Mouse (Mus musculus) G1E (cell line): ENCODE data around the gene Tbc1d30. TPM values are rescaled to one million over a fixed set of nuclear protein-coding genes. Genes with fewer than 3 reads are reported as not detected.

ENCODE experiments used
- ATAC-seq: 2 replicates; pipeline ENCODE4 v1.8.0; 2016; ENCODE audit warnings: mild to moderate bottlenecking; ENCODE audit not compliant: insufficient number of reproducible peaks, poor library complexity, low FRiP score, severe bottlenecking; ENCODE audit errors: extremely low read depth
- DNase-seq: peaks from one replicate; pipeline ENCODE4 v3.0.0; 2012; ENCODE audit warnings: low spot score
- H3K27me3 ChIP-seq: 2 replicates; pipeline ENCODE4 v1.6.1; 2012; ENCODE audit warnings: mild to moderate bottlenecking, low read length, inconsistent platforms; ENCODE audit not compliant: insufficient read depth
- H3K36me3 ChIP-seq: replicated peaks from 2 replicates; pipeline ENCODE3; 2012; ENCODE audit warnings: mild to moderate bottlenecking, inconsistent platforms
- H3K4me1 ChIP-seq: 2 replicates; pipeline ENCODE4 v1.6.1; 2012; ENCODE audit warnings: low read depth, low read length, inconsistent platforms, mixed read lengths; ENCODE audit not compliant: insufficient read depth
- H3K4me3 ChIP-seq: 2 replicates; pipeline ENCODE4 v1.5.1; 2012; ENCODE audit warnings: low read depth, mild to moderate bottlenecking, inconsistent platforms, low read length, moderate library complexity, mixed read lengths
- H3K9me3 ChIP-seq: replicated peaks from 2 replicates; pipeline ENCODE4 v1.6.1; 2012; ENCODE audit warnings: inconsistent platforms
- CTCF ChIP-seq: IDR thresholded peaks from 2 replicates; pipeline ENCODE4 v1.5.1; 2012; ENCODE audit warnings: low read depth, low read length, inconsistent platforms, mixed read lengths
- GATA1 ChIP-seq: IDR thresholded peaks from 2 replicates; pipeline ENCODE4 v1.6.1; 2012; ENCODE audit warnings: borderline replicate concordance, low read length, inconsistent platforms, mixed read lengths
- GATA2 ChIP-seq: IDR thresholded peaks from 2 replicates; pipeline ENCODE4 v1.6.1; 2012; ENCODE audit warnings: low read depth, low read length, inconsistent platforms, borderline replicate concordance
- POLR2AphosphoS5 ChIP-seq: IDR thresholded peaks from 2 replicates; pipeline ENCODE4 v1.6.1; 2012; ENCODE audit warnings: low read depth, low read length, inconsistent platforms; ENCODE audit not compliant: insufficient replicate concordance
- TAL1 ChIP-seq: conservative IDR thresholded peaks from 2 replicates; pipeline ENCODE4 v1.6.1; 2012; ENCODE audit warnings: low read depth, low read length, inconsistent platforms, mixed read lengths
- polyA plus RNA-seq: library from polyadenylated mRNA; stranded (reverse); fragments of >175 nt; gene quantifications from 2 replicates; pipeline ENCODE4 v1.2.3, GENCODE M21; 2012
- total RNA-seq, 2 experiments: library from RNA; stranded (forward) in 1 of 2; stranded (reverse) in 1 of 2; fragments of 200-1000 nt in 1 of 2; fragments of >200 nt in 1 of 2; fragmentation: Nextera tagmentation in 1 of 2; gene quantifications; 2 replicates each; pipeline ENCODE4 v1.2.3; 2014 to 2017

Gene Tbc1d30
- total and polyA plus RNA-seq, 3 experiments, result under 0.01 TPM; not detected in 2

DNA sequence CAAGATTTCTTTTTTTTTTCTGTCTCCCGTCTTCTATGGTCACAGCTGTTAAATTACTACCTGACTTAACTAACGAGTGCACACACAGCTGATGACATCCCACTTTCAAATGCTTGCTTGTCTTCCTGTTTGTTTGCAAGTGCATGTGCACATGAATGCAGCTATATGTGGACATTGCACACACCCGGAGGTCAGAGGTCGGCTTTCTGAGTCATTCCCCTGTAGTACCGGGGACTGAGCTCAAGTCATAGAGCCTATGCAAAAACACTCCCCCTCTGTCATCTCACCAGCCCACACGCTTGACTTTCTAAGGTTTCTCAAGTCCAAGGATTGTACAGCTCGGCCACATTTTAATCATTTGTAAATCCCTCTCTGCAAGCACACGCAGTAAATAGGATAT is 80.1 kb downstream of the Tbc1d30 start:
- Histone ChIP-seq H3K4me1 (no peaks in the 10 kb centered on the region), H3K27me3 (no peaks in the 10 kb centered on the region), H3K9me3 (peaks cover 64% of the 10 kb centered on the region), H3K4me3 (no peak overlapping the region), H3K36me3 (no peaks in the 10 kb centered on the region)
- DNase-seq, result no peak
- no peak for TF ChIP-seq POLR2AphosphoS5
- TF ChIP-seq CTCF, result no peak
- no peak for TF ChIP-seq TAL1
- TF ChIP-seq GATA2, result no peak
- no peak for TF ChIP-seq GATA1
- no peak for ATAC-seq

DNA sequence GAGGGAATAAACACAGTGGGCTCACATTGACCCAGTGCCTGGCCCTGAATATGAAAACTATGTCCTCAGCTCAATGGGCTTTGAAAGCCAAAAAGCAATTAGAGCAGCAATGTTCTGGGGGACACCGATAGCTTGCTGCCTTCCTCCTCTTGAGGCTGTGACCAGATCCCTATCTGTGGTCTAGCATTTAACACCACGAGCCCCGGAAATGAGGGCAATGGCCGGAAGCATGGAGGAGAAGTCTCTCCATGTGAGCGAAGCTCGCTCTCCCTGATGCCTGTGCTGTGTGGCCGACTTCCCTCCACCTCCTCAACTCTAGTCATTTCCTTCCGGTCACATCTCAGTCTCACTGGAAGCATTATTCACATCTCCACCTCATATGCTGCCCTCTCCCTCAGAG is 82.3 kb downstream of the Tbc1d30 start:
- DNase-seq (no peak), ATAC-seq (no peak)
- Histone ChIP-seq H3K36me3 (no peaks in the 10 kb centered on the region), H3K4me1 (no peaks in the 10 kb centered on the region), H3K9me3 (peaks cover 60% of the 10 kb centered on the region), H3K4me3 (no peak overlapping the region), H3K27me3 (no peaks in the 10 kb centered on the region)
- TF ChIP-seq GATA1 (no peak), CTCF (no peak), POLR2AphosphoS5 (no peak), TAL1 (no peak), GATA2 (no peak)

DNA sequence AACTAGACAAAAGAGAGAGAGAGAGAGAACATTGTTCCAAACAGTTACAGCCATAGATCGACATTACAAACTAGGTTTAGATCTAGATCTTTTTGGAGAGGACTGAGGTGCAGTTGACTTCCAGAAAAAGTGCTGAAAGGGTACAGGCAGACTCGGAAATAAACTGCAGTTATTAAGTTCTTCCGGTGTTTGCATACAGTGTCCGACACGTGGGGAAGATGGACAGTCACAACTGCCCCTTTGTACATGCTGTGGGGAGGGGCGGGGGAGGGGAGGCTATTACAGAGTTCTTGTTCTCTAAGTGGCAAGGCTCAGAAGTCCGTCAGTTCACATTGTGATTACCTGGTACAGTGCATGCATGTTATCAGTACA is 86.9 kb downstream of the Tbc1d30 start:
- ATAC-seq (no peak), DNase-seq (no peak)
- TF ChIP-seq GATA2 (no peak), CTCF (no peak), TAL1 (no peak), POLR2AphosphoS5 (no peak), GATA1 (no peak)
- H3K4me3 ChIP-seq, result no peak overlapping the region
- H3K36me3 ChIP-seq, result no peaks in the 10 kb centered on the region
- peaks cover 62% of the 10 kb centered on the region for H3K9me3 ChIP-seq
- no peaks in the 10 kb centered on the region for H3K27me3 ChIP-seq
- no peaks in the 10 kb centered on the region for H3K4me1 ChIP-seq

DNA sequence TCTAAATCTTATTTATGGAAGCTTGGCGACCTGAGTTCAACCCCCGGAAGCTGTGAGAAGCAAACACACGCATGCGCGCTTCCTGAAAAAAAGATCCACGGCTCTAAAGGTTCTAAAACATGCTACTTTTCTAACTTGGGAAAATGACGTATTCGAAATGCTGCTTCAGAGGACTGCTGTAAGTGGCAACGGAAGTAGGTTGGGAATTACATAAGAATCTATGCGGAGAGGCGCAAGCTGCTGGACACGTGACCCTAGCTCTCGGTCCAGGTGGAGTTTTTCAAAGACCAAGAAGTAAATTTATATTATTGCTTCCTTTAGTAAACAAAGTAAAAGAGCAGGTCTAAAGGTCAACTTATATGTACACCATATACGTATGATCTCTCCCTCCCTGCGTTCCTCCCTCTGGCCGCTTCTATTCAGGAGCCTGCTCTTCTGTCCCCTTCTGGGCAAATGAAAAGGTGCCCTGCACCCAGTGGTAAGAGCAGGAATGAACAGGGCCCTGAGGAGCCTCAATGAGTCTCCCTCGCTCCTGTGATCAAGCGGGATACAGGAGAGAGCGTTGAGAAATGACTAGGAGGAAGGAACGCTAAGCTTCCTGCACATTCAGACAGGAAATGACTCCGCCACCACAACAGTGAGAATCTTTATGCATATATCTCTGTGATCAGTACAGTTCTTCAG is 87.4 kb downstream of the Tbc1d30 start:
- no peaks in the 10 kb centered on the region for H3K4me1 ChIP-seq
- peaks cover 59% of the 10 kb centered on the region for H3K9me3 ChIP-seq
- no peaks in the 10 kb centered on the region for H3K36me3 ChIP-seq
- DNase-seq (no peak), ATAC-seq (no peak)
- H3K4me3 ChIP-seq, result no peak overlapping the region
- TF ChIP-seq POLR2AphosphoS5 (no peak), GATA2 (no peak), TAL1 (no peak), GATA1 (no peak), CTCF (no peak)
- H3K27me3 ChIP-seq, result no peaks in the 10 kb centered on the region

DNA sequence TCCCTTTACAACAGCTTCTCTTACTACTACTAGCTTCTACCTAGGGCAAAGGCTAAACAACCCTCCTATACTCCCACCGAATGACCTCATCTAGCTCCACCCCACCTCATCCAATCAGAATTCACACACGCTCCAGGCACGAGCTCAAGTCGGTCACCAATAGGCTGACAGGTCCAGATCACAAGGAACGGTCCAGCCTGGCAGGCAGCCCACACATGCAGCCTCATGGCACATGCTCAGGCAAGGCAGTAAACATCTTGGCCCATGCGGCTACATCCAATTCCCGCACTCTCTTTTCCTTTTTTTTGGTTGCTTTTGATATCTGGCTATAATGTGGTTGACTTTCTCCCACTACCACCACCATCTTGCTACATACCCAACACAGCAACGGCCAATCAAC is 88.9 kb downstream of the Tbc1d30 start:
- Histone ChIP-seq H3K4me3 (no peak overlapping the region), H3K9me3 (peaks cover 50% of the 10 kb centered on the region), H3K36me3 (no peaks in the 10 kb centered on the region), H3K27me3 (no peaks in the 10 kb centered on the region), H3K4me1 (no peaks in the 10 kb centered on the region)
- no peak for TF ChIP-seq CTCF
- no peak for TF ChIP-seq TAL1
- TF ChIP-seq GATA1, result no peak
- no peak for TF ChIP-seq GATA2
- DNase-seq (no peak), ATAC-seq (no peak)

DNA sequence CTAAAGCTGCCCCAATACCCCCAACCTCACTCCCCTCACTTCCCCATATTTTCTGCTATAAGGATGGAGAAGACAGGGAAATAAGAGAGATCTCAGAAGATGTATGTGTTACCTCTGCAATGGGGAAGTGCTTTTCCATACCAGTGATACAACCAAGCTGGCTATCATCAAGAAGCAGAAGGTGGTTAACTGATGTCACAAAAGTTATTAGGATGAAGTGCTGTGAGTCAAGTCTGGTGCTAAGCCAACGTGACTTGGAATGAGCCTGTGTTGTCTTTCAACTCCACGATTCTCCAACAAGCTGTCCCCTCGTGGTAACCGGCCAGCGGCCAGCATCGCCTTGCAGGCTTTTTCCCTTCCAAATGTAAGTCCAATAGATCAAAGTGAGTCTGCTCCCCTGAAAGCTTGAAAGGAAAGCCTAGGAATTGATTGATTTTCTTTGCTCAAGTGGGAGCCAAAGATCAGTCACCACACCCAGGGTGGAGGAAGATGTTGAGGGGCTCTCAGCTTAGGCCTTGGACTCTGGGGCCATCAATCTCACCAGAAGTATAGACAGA is 90.0 kb downstream of the Tbc1d30 start:
- Histone ChIP-seq H3K9me3 (peaks cover 42% of the 10 kb centered on the region), H3K4me1 (no peaks in the 10 kb centered on the region), H3K4me3 (no peak overlapping the region), H3K36me3 (no peaks in the 10 kb centered on the region), H3K27me3 (no peaks in the 10 kb centered on the region)
- TF ChIP-seq POLR2AphosphoS5 (no peak), GATA2 (no peak), TAL1 (no peak), GATA1 (no peak), CTCF (no peak)
- ATAC-seq, result no peak
- no peak for DNase-seq
